Mouse (Mus musculus): Measurements from ENCODE around the gene Themis3. TPM values are rescaled to one million over a fixed set of nuclear protein-coding genes. Genes with fewer than 3 reads are reported as not detected.

The Themis3 gene
- polyA plus RNA-seq (2015; fragmentation: Nextera tagmentation; extraction: Ambion mirVana), result not detected in 2 replicates

DNA sequence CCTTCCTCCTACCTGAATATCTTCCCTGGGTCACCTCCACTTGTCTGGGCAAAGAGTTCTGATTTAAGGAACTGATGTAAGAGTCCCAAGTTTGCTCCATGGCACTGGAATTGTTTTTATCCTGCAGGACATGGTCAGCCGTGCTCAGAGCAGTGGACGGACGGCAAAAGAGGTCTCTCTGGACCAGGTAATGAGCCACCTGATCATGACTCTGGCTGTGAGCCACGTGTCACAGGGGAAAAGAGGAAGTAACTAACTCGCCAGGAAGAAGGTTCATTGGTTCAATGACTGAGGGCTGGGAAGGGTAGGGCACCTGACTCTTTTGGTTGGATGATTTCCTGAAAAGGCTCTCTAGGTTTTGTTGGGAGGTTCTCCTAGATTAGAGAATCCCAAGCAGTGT is at the start of gene Themis3:
Gene Themis3, minus strand, starts transcription at position 187 of the 400 bp plus-strand sequence.

DNA sequence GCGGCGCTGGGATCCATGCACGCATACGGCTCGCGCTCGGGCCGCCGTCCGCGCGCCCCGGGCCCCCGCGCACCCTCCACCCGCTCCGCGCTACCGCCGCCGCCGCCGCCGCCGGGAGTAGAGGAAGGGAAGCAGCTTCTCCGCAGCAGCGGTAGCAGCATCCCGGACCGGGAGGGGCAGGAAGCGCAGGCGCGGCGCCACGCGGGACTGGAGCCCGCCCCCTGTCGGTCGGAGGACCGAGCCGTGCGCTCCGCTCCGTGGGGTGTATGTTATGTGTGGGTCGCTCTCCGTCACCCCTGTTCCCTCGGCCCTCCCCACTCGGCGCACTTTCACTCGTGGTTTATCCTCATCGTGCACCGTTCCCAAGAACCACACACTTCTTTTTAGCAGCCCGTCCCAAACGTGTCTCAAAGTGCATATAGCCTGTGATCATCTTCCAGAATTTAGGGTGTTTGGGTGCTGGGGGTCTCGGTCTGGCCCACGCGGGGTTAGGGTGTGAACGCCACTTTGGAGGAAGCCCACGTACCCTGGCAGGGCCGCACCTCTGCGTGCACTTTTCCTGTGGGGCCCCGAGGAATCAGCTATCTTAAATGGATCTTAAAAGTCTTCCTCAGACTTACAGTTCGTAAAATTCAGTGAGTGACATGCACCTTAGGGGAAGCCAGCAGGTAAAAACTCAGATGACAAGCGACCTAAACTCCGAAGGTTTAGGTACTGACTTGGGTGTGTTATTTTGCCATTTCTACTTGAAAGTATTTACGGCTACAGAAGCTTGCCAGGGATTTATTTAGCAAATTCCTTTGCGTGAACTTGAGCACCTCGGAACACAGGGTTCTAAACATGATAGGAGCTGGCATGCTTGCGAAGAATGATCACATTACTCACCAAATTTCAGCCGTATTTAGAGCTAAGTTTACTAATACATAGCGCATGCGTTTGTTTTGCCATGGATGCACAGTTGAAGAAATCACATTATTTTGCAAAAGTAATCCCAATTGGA is 74.6 kb downstream of the Themis3 start, which contains the start of gene Rab12:
Gene Rab12, minus strand, starts transcription at position 176 of the 1,000 bp plus-strand sequence.

Other genes with a start within 250 kb of the Themis3 start
- 14.4 and 18.0 TPM in 2 replicates for gene Mtcl1, start 144.9 kb downstream of the Themis3 start, polyA plus RNA-seq (2015; fragmentation: Nextera tagmentation; extraction: Ambion mirVana)
- gene Rab12, start 74.9 kb downstream of the Themis3 start, polyA plus RNA-seq (2015; fragmentation: Nextera tagmentation; extraction: Ambion mirVana), result 108 and 112 TPM in 2 replicates